Mouse (Mus musculus) midbrain, embryonic 10.5 days (tissue): ENCODE measurements around the gene Tstd3. TPM values are rescaled to one million over a fixed set of nuclear protein-coding genes. Genes with fewer than 3 reads are reported as not detected.
"Not testable (repeated sequence)": the region's sequence is repeated elsewhere in the genome, so short reads cannot be mapped to it uniquely, and the experiment has no call there.

Experiments
- DNase-seq: peaks from one replicate; pipeline ENCODE4 v3.0.0-alpha.2; 2017; ENCODE audit warnings: low spot score
- H3K27ac ChIP-seq: fragments of 300-500 bp; sonication (generic); replicated peaks from 2 replicates; pipeline ENCODE4 v1.5.1; 2016; ENCODE audit warnings: mild to moderate bottlenecking
- H3K27me3 ChIP-seq: fragments of 300-500 bp; sonication (generic); 2 replicates; pipeline ENCODE4 v1.6.1; 2016; ENCODE audit warnings: low read depth, mild to moderate bottlenecking; ENCODE audit not compliant: poor library complexity, severe bottlenecking
- H3K36me3 ChIP-seq: fragments of 300-500 bp; sonication (generic); 2 replicates; pipeline ENCODE4 v1.6.1; 2016; ENCODE audit warnings: mild to moderate bottlenecking, moderate library complexity
- H3K4me1 ChIP-seq: fragments of 300-500 bp; sonication (generic); 2 replicates; pipeline ENCODE4 v1.6.1; 2016
- H3K4me3 ChIP-seq: fragments of 300-500 bp; sonication (generic); 2 replicates; pipeline ENCODE4 v1.5.1; 2016; ENCODE audit warnings: mild to moderate bottlenecking, moderate library complexity
- H3K9me3 ChIP-seq: fragments of 300-500 bp; sonication (generic); replicated peaks from 2 replicates; pipeline ENCODE4 v1.6.1; 2016; ENCODE audit warnings: mild to moderate bottlenecking
- WGBS: fragments of 180-500 bp; shearing (Covaris S2); methylation state at CpG from one replicate; pipeline ENCODE4 v1.1.7; 2016; 5-methylcytosine and 5-hydroxymethylcytosine counted together
- polyA plus RNA-seq: library from polyadenylated mRNA; unstranded; fragments of >200 nt; fragmentation: Nextera tagmentation; extraction: Ambion mirVana; gene quantifications from 2 replicates; pipeline ENCODE4 v1.2.1, GENCODE M21; 2016

Tstd3 gene
- polyA plus RNA-seq, 1 experiment from 2014 or later: 27.3 TPM

DNA sequence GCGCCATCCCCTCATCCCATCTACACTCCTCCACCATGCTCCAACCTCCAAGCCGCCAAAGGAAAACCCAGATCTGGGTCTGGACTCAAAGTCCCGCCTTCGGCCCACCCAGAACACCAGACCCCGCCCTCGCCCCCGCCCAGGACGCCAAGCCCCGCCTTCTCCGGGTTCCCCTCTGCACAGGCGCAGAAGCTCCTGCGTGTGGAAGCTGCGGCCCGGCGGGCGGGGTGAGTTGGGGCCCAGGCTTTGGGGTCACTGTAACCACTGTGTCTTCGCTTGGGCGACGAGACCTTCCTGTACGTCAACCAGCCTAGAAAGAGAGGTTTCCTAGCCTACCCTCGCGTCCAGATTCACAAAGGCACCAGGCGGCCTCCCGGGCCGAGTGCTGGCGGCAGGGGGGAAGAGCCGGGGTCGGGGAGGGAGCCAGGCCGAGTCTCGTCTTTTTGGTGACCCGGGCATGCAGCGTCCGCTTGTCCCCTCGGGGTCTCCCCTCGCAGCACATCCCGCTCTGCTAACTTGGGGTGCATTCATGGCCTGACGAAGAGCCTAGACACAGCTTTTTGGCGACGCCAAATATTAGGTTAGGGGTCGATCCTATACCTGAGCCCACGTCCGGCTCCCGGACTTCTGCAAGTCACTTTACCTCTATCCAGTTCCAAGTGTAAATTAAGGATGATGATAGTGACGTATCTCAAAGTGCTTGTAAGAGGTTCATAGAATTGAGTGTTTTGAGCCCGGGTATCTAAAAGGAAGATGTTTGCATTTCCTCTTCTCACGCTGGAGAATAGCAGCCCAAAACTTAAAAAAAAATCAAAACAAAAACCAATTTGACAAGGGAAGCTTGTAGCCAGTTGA is 9.3 kb upstream of the Tstd3 start:
- peak overlapping the region; percentile 88 for H3K4me3 ChIP-seq
- no peaks in the 10 kb centered on the region for H3K9me3 ChIP-seq
- peaks cover 16% of the 10 kb centered on the region for H3K36me3 ChIP-seq
- DNase-seq: peak; percentile 95
- H3K27me3 ChIP-seq: no peaks in the 10 kb centered on the region
- H3K27ac ChIP-seq: peak overlapping the region; percentile 93
- WGBS: under 1% methylated on average over 46 of the region's 46 CpGs
- peaks cover 14% of the 10 kb centered on the region for H3K4me1 ChIP-seq

DNA sequence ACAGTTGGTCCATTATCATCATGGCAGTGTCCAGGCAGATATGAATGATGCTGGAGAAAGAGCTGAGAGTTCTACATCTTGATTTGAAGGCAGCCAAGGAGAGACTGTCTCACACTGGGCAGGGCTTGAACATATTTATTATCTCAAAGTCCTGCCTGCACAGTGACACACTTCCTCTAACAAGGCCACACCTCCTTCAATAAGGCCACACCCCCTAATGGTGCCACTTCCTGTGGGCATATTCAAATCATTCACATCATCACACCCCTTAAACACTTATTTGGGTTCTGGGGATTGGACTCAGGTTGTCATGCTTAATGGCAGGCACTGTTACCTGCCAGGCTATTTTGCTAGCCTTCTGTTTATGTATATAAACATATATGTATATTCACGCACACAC is 5.3 kb upstream of the Tstd3 start:
- 97% methylated on average over 1 of the region's 1 CpGs for WGBS
- no peak for DNase-seq
- Histone ChIP-seq H3K27ac (no peak overlapping the region), H3K4me3 (no peak overlapping the region), H3K27me3 (no peaks in the 10 kb centered on the region), H3K9me3 (no peaks in the 10 kb centered on the region), H3K36me3 (no peaks in the 10 kb centered on the region), H3K4me1 (peaks cover 9% of the 10 kb centered on the region)

DNA sequence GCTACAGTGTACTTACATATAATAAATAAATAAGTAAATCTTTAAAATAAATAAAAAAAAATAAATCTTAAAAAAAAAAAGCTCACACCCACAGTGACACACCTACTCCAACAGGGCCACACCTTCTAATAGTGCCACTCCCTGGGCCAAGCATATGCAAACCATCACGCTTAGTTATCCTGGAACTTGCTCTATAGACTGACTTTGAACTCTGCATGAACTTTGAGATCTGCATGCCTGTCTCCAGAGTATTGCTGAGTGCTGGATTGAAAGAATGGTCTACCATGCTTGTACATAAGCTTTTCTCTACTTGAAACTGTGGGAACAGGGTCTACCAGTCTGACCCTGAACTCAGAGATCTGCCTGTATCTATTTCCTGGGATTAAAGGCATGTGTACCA is 4.1 kb upstream of the Tstd3 start:
- 91% methylated on average over 1 of the region's 1 CpGs for WGBS
- Histone ChIP-seq H3K4me1 (peaks cover 11% of the 10 kb centered on the region), H3K4me3 (no peak overlapping the region), H3K36me3 (no peaks in the 10 kb centered on the region), H3K9me3 (no peaks in the 10 kb centered on the region), H3K27ac (no peak overlapping the region), H3K27me3 (no peaks in the 10 kb centered on the region)
- no peak for DNase-seq

DNA sequence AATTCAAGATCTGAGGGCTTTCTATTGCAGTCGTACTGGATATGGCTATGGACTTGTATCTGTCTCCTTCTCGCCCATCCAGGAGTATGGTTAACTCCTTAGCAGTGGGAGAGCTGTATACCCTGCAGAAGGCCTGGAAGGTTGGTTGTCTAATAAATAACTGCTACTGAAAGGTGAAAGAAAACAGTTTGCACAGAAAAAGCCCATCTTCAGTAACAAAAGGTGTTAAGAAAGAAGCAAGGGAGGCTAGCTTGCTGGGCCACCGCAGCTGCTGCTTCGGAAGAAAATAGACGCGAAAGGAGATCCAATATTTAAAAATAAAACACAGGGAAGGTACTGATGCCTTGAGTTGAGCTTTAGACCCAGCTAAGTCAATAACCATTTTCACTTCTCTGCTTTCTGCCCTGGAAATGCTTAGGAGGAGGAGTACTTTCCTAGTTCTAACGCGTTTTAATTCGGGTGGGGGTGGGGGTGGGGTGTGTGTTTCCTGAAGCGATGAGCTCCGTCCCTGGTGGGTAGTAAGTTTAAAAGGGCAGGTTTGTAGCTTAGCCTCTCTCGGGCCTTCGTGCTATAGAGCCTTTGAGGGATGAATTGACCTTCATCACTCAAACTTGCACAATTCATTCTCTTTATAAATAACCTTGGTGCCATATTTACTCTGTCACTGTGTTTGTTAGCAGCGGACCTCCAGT is 695 bp downstream of the Tstd3 start:
- peak overlapping the region; percentile 81 for H3K27ac ChIP-seq
- H3K27me3 ChIP-seq: no peaks in the 10 kb centered on the region
- H3K9me3 ChIP-seq: no peaks in the 10 kb centered on the region
- DNase-seq: no peak
- peaks cover 4% of the 10 kb centered on the region; the same call in 1 of the 2 replicates for H3K36me3 ChIP-seq
- peak overlapping the region; percentile 66 for H3K4me3 ChIP-seq
- 23% methylated on average over 14 of the region's 14 CpGs for WGBS
- peaks cover 9% of the 10 kb centered on the region for H3K4me1 ChIP-seq

DNA sequence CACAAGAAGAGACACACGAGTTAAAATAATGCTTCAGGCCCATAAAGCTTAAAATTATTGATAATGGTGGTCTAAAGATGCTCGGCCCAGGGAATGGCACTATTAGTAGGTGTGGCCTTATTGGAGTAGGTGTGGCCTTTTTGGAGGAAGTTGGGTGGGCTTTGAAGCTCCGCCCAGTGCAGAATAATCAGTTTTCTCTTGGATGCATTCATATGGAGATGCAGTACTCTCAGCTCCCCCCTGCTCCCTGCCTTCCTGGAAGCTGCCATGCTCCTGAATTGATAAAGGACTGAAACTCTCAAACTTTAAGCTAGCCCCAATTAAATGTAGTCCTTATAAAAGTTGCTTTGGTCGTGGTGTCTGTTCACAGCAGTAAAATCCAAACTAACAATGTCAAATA is 3.2 kb downstream of the Tstd3 start:
- Histone ChIP-seq H3K27me3 (no peaks in the 10 kb centered on the region), H3K27ac (no peak overlapping the region), H3K4me1 (peaks cover 9% of the 10 kb centered on the region), H3K9me3 (peaks cover 5% of the 10 kb centered on the region), H3K36me3 (peaks cover 17% of the 10 kb centered on the region), H3K4me3 (no peak overlapping the region)
- no peak for DNase-seq
- 82% methylated on average over 4 of the region's 4 CpGs for WGBS

DNA sequence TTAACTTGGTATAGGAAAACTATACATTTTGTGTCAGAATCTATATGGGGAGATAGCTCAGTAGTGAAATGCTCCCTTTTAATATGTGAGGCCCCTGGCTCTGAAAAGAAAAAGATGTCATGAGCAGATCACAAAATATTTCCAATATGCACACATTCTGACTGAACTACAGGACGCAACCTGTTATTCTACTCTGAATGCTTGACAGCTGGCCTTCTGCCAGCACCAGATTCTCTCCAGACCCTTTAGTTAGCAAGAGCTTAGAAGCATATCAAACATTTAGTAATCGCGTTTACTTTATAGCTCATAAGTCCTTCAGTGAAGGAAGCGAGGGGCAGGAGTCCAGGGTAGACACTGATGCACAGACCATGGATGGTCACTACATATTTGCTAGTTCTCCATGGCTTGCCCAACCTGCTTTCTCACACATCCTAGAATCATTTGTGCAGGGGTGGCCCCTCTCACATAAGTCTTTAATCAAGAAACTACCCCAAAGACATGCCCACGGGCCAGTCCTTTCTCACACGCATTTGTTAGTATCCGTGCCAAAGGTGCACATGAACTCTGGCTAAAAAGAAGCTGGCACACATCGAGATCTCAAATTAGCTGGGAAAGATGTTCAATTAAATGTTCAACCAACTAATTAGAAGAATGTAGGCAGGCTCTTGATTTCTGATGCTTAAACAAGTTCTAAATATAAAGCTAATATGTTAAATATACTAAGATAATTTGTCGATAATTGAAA is 5.4 kb downstream of the Tstd3 start:
- no peaks in the 10 kb centered on the region for H3K27me3 ChIP-seq
- H3K9me3 ChIP-seq: peaks cover 6% of the 10 kb centered on the region
- peaks cover 30% of the 10 kb centered on the region for H3K36me3 ChIP-seq
- H3K4me3 ChIP-seq: no peak overlapping the region
- H3K27ac ChIP-seq: no peak overlapping the region
- H3K4me1 ChIP-seq: peaks cover 7% of the 10 kb centered on the region
- no peak for DNase-seq
- 91% methylated on average over 9 of the region's 9 CpGs for WGBS

DNA sequence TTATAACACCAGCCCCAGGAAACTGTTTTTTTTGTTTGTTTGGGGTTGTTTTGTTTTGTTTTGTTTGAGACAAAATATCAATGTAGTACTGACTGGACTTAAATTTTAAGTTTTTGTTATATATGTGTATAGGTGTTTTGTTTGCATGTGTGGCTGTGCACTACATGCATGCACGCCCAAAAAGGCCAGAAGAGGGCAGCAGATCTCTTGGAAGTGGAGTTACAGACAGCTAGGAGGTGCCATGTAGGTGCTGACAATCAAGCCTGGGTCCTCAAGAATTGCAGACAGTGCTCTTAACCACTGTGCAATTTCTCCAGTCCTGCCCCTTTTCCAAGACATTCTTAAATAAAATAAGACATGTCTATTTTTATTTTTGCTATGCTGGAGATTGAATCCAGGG is 8.2 kb downstream of the Tstd3 start:
- H3K27ac ChIP-seq: no peak overlapping the region
- no peaks in the 10 kb centered on the region for H3K27me3 ChIP-seq
- H3K9me3 ChIP-seq: peaks cover 6% of the 10 kb centered on the region
- no peak for DNase-seq
- H3K4me3 ChIP-seq: no peak overlapping the region
- H3K4me1 ChIP-seq: no peaks in the 10 kb centered on the region
- WGBS: 52% methylated on average over 1 of the region's 1 CpGs
- H3K36me3 ChIP-seq: peaks cover 29% of the 10 kb centered on the region

DNA sequence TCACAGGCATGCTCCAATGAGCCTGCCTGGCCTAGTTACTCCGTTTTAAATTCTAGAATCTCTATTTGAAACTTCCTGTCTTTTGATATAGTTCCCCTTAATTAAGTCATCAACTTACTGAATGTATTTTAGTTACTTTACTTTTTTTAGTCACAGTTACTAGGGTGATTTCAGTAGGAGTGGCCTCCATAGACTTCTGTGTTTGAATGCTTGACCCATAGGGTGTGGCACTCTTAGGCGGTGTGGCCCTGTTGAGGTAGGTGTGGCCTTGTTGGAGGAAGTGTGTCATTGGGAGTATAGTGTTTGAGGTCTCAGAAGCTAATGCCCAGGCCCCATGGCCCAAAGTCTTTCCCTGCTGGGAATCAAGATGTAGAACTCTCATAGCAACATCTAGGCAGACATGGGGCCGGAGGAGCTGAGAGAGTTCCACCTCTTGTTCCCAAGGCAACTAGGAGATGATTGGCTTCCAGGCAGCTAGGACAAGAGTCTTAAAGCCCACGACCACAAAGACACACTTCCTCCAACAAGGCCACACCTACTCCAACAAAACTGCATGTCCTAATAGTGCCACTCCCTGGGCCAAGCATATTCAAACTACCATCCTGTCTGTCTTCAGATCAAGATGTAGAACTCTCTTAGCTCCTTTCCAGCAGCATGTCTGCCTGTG is 11.8 kb downstream of the Tstd3 start:
- peaks cover 6% of the 10 kb centered on the region for H3K9me3 ChIP-seq
- H3K27me3 ChIP-seq: no peaks in the 10 kb centered on the region
- DNase-seq: no peak
- WGBS: 71% methylated on average over 4 of the region's 4 CpGs
- H3K4me3 ChIP-seq: no peak overlapping the region
- H3K4me1 ChIP-seq: no peaks in the 10 kb centered on the region
- peaks cover 44% of the 10 kb centered on the region for H3K36me3 ChIP-seq
- H3K27ac ChIP-seq: no peak overlapping the region

DNA sequence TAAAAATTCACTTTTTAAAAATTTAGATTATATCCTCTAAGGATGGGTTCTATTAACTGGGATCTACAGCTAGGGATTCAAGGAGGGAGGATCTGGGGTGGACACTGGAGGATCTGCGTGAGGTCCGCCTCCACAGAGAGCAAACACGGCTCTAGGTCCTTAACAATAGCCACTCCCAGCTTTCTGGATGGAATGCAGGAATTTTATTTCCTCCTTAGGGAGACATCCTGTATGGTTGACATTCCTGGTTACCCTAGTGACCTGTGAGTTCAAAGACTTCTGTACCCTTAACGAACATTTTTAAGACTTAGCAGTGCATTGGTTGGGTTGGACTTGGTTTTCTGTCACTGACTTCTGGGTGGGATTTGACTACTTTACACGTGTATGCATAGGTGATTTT is 21.3 kb downstream of the Tstd3 start:
- Histone ChIP-seq H3K9me3 (no peaks in the 10 kb centered on the region), H3K27ac (no peak overlapping the region), H3K36me3 (peaks cover 49% of the 10 kb centered on the region), H3K4me3 (no peak overlapping the region), H3K4me1 (no peaks in the 10 kb centered on the region), H3K27me3 (no peaks in the 10 kb centered on the region)
- WGBS: 81% methylated on average over 5 of the region's 5 CpGs
- DNase-seq: no peak

DNA sequence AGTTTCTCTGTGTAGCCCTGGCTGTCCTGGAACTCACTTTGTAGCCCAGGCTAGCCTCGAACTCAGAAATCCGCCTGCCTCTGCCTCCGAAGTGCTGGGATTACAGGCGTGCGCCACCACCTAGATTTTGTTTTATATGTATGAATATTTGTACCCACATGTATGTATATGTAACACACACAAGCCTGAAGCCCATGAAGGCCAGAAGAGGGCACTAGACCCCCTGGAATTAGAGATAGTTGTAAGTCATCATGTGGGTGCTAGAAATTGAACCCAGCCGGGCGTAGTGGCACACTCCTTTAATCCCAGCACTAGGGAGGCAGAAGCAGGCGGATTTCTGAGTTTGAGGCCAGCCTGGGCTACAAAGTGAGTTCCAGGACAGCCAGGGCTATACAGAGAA is 22.9 kb downstream of the Tstd3 start:
- not testable (repeated sequence) for H3K27me3 ChIP-seq, H3K4me1 ChIP-seq, H3K27ac ChIP-seq, DNase-seq, H3K9me3 ChIP-seq, H3K4me3 ChIP-seq
- 95% methylated on average over 8 of the region's 8 CpGs for WGBS
- peaks cover 59% of the 10 kb centered on the region for H3K36me3 ChIP-seq

DNA sequence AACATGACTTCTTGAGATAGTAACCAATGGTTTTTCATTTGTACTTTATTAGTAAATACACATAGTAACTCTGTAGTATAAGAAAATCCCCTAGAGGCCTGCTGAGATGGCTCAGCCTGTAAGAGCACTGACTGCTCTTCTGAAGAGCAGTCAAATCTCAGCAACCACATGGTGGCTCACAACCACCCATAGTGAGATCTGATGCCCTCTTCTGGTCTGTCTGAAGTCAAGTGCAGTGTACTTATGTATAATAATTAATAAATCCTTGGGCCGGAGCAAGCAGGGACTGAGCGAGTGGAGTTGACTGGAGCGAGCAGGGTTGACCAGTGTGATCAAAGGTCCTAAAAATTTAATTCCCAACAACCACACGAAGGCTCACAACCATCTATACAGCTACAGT is 27.8 kb downstream of the Tstd3 start:
- Histone ChIP-seq H3K36me3 (peaks cover 80% of the 10 kb centered on the region), H3K27me3 (no peaks in the 10 kb centered on the region)
- WGBS: 96% methylated on average over 4 of the region's 4 CpGs

DNA sequence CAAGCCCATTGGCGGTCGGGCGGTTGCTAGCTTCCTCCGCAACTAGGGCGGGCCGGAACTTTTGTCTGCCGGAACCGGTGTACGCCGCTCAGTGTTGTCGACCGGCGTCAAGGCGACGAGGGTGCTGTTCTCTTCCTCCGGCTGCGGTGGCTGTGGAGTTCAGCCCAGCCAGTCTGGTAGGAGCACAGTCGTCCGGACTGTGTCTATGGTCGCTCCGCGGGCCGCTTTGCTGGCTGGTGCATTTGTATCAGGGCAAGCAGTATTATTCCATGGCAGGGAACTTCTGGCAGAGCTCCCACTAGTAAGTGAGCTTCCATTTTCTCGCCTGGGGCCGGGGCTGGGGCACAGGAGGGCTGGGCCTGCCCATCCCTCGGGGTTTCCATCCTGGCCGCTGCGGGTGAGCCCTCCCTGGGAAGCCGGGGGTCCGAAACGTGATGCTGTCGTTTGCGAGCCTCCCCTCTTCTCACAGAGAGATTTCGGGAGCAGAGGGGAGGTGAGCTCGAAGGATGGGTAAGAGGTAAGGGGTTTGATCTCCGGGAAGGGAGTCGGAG is 39.3 kb downstream of the Tstd3 start, which contains the start of gene Ccnc:
Ccnc (plus strand) TSS at position 87 of the 551 bp plus-strand sequence.
- H3K9me3 ChIP-seq: no peaks in the 10 kb centered on the region
- no peaks in the 10 kb centered on the region for H3K27me3 ChIP-seq
- H3K27ac ChIP-seq: peak within 1 kb of the TSS; percentile 92
- DNase-seq: peak; percentile 94
- peak within 1 kb of the TSS; percentile 87 for H3K4me3 ChIP-seq
- under 1% methylated on average over 37 of the region's 37 CpGs for WGBS
- H3K4me1 ChIP-seq: peaks cover 21% of the 10 kb centered on the region
- H3K36me3 ChIP-seq: peaks cover 8% of the 10 kb centered on the region

More for the DNA sequence above, 27.8 kb downstream of the Tstd3 start:
- Histone ChIP-seq H3K4me3 (no peak overlapping the region), H3K27ac (no peak overlapping the region), H3K4me1 (no peaks in the 10 kb centered on the region), H3K9me3 (no peaks in the 10 kb centered on the region)
- no peak for DNase-seq
